22 mouse cellular contexts compared by ENCODE assay signal in genomic region chr3:34287836-34288235, GRCm38 (mm10).
DNase-seq lines count a peak whose midpoint lies in the region; ATAC-seq and TF ChIP-seq lines count a peak whose summit lies in the region.
"Had no signal": no experiment of that assay in that cellular context is flagged by ENCODE, and none has a peak within 500 bp of the region (broad histone marks: within the 10 kb centered on the region; RNA-seq: fewer than 3 reads in every experiment).

No protein-coding gene starts in this region.

- TF ChIP-seq POLR2A in thymus, adult 2 months (IDR thresholded peaks at IDR 0.05; ENCODE audit: control insufficient read depth, extremely low read depth, insufficient read depth, low read length, poor library complexity): no peak

- ATAC-seq in hindbrain, postnatal 0 days: no peak
- no peak for ATAC-seq in hindbrain, embryonic 13.5 days (ENCODE audit: low FRiP score)
- peak; percentile 58 for ATAC-seq in midbrain, embryonic 16.5 days
- ATAC-seq in midbrain, embryonic 11.5 days (ENCODE audit: low FRiP score): no peak
- ATAC-seq: liver, postnatal 0 days had no signal

- H3K4me1 ChIP-seq in hindbrain, postnatal 0 days (ENCODE audit: insufficient read depth, low read length): no peaks in the 10 kb centered on the region
- H3K4me1 ChIP-seq in hindbrain, embryonic 13.5 days (replicated peaks): no peaks in the 10 kb centered on the region
- H3K4me1 ChIP-seq in midbrain, embryonic 16.5 days (ENCODE audit: control insufficient read depth, insufficient read depth, low read length): no peaks in the 10 kb centered on the region
- H3K4me1 ChIP-seq in midbrain, embryonic 11.5 days (ENCODE audit: control insufficient read depth, insufficient read depth, low read length): no peaks in the 10 kb centered on the region
- H3K4me1 ChIP-seq in thymus, adult 2 months (replicated peaks; ENCODE audit: control insufficient read depth, insufficient read depth, low read length): no peaks in the 10 kb centered on the region
- H3K4me1 ChIP-seq: megakaryocyte, embryonic 14.5 days had no signal

- no peaks in the 10 kb centered on the region for H3K36me3 ChIP-seq in hindbrain, postnatal 0 days (ENCODE audit: insufficient read depth, low read length)
- no peaks in the 10 kb centered on the region for H3K36me3 ChIP-seq in hindbrain, embryonic 13.5 days
- no peaks in the 10 kb centered on the region for H3K36me3 ChIP-seq in midbrain, embryonic 16.5 days (ENCODE audit: control insufficient read depth, insufficient read depth, low read length)
- no peaks in the 10 kb centered on the region for H3K36me3 ChIP-seq in midbrain, embryonic 11.5 days (ENCODE audit: control insufficient read depth, insufficient read depth, low read length)
- H3K36me3 ChIP-seq in thymus, adult 2 months (ENCODE audit: control insufficient read depth, insufficient read depth, low read length): no peaks in the 10 kb centered on the region

- TF ChIP-seq CTCF in hindbrain, postnatal 0 days (IDR thresholded peaks at IDR 0.05; ENCODE audit: low read depth): peak; percentile 54
- TF ChIP-seq CTCF in thymus, adult 2 months (IDR thresholded peaks at IDR 0.05; ENCODE audit: borderline replicate concordance, control insufficient read depth, extremely low read depth, insufficient read depth, low read length, poor library complexity): no peak

- 40% methylated on average over 5 of the region's 5 CpGs for WGBS in hindbrain, postnatal 0 days
- whole genome bisulfite sequencing in hindbrain, embryonic 13.5 days: 68% methylated on average over 5 of the region's 5 CpGs
- 55% methylated on average over 5 of the region's 5 CpGs for whole genome bisulfite sequencing in midbrain, embryonic 16.5 days
- WGBS in midbrain, embryonic 11.5 days: 82% methylated on average over 5 of the region's 5 CpGs
- WGBS in thymus, adult 2 months: 81% methylated on average over 5 of the region's 5 CpGs

- peak; percentile 4 for DNase-seq in cerebellum, adult 9-10 months
- no peak for DNase-seq in cerebellum, adult 11 months
- DNase-seq in hindbrain, postnatal 0 days (ENCODE audit: low spot score): peak; percentile 54
- DNase-seq in midbrain, embryonic 11.5 days (ENCODE audit: low spot score, missing footprints): no peak
- DNase-seq in thymus, adult 2 months: no peak
- DNase-seq in thymus, postnatal 25 days: no peak
- DNase-seq: adrenal gland, adult 8-10 months; cerebellum, adult 18-20 months; gastrocnemius, adult 2 months; heart, adult 18-20 months; heart, postnatal 4 days; kidney, adult 18-20 months; kidney, postnatal 25 days; layer of hippocampus, adult 9-11 months; liver; liver, postnatal 0 days; lung, postnatal 14 days; thymus, adult 18-20 months had no signal

- H3K9ac ChIP-seq in hindbrain, postnatal 0 days (replicated peaks; ENCODE audit: low read length): no peak overlapping the region
- H3K9ac ChIP-seq in hindbrain, embryonic 13.5 days: no peak overlapping the region
- H3K9ac ChIP-seq in midbrain, embryonic 16.5 days (ENCODE audit: low read depth, low read length): no peak overlapping the region
- no peak overlapping the region for H3K9ac ChIP-seq in midbrain, embryonic 11.5 days (ENCODE audit: low read length)
- H3K9ac ChIP-seq: liver, postnatal 0 days had no signal

- no peak overlapping the region for H3K4me2 ChIP-seq in hindbrain, postnatal 0 days (ENCODE audit: low read depth, low read length)
- no peak overlapping the region for H3K4me2 ChIP-seq in hindbrain, embryonic 13.5 days
- H3K4me2 ChIP-seq in midbrain, embryonic 16.5 days (ENCODE audit: low read length): no peak overlapping the region
- H3K4me2 ChIP-seq in midbrain, embryonic 11.5 days: no peak overlapping the region

- H3K9me3 ChIP-seq in hindbrain, postnatal 0 days (ENCODE audit: low read length): no peaks in the 10 kb centered on the region
- H3K9me3 ChIP-seq in hindbrain, embryonic 13.5 days: no peaks in the 10 kb centered on the region
- H3K9me3 ChIP-seq in midbrain, embryonic 16.5 days (replicated peaks; ENCODE audit: control insufficient read depth, low read length, poor library complexity, severe bottlenecking): no peaks in the 10 kb centered on the region
- no peaks in the 10 kb centered on the region for H3K9me3 ChIP-seq in midbrain, embryonic 11.5 days (ENCODE audit: control insufficient read depth, low read length)

- H3K4me3 ChIP-seq in hindbrain, postnatal 0 days (ENCODE audit: low read length): no peak overlapping the region
- no peak overlapping the region for H3K4me3 ChIP-seq in hindbrain, embryonic 13.5 days
- H3K4me3 ChIP-seq in midbrain, embryonic 16.5 days (ENCODE audit: low read depth, low read length): no peak overlapping the region
- no peak overlapping the region for H3K4me3 ChIP-seq in midbrain, embryonic 11.5 days (ENCODE audit: low read depth, low read length)
- H3K4me3 ChIP-seq in thymus, adult 2 months (ENCODE audit: control insufficient read depth, insufficient read depth, low read length): no peak overlapping the region
- H3K4me3 ChIP-seq: gastrocnemius, adult 2 months; megakaryocyte, embryonic 14.5 days; myocyte had no signal

- H3K27ac ChIP-seq in hindbrain, postnatal 0 days: no peak overlapping the region
- H3K27ac ChIP-seq in hindbrain, embryonic 13.5 days: no peak overlapping the region
- no peak overlapping the region for H3K27ac ChIP-seq in midbrain, embryonic 16.5 days (ENCODE audit: low read length)
- H3K27ac ChIP-seq in midbrain, embryonic 11.5 days (ENCODE audit: low read depth, low read length): no peak overlapping the region
- no peak overlapping the region for H3K27ac ChIP-seq in thymus, adult 2 months (ENCODE audit: control insufficient read depth, insufficient read depth, low read length)
- H3K27ac ChIP-seq: gastrocnemius, adult 2 months had no signal

- H3K27me3 ChIP-seq in hindbrain, postnatal 0 days (ENCODE audit: insufficient read depth, low read length): no peaks in the 10 kb centered on the region
- no peaks in the 10 kb centered on the region for H3K27me3 ChIP-seq in hindbrain, embryonic 13.5 days
- H3K27me3 ChIP-seq in midbrain, embryonic 16.5 days (ENCODE audit: control insufficient read depth, insufficient read depth, low read depth, low read length): no peaks in the 10 kb centered on the region
- H3K27me3 ChIP-seq in midbrain, embryonic 11.5 days (ENCODE audit: control insufficient read depth, insufficient read depth, low read length): no peaks in the 10 kb centered on the region
- H3K27me3 ChIP-seq in thymus, adult 2 months (ENCODE audit: control insufficient read depth, insufficient read depth, low read length): no peaks in the 10 kb centered on the region
- H3K27me3 ChIP-seq: megakaryocyte, embryonic 14.5 days had no signal

Comparison
In these comparisons a context has a peak if more than half of its experiments do, and no peak if none do; other contexts are left out.
1. DNase-seq: peak in cerebellum, adult 9-10 months (single experiment) and hindbrain, postnatal 0 days (single experiment); none in cerebellum, adult 11 months (single experiment), midbrain, embryonic 11.5 days (single experiment), thymus, adult 2 months (single experiment) and thymus, postnatal 25 days (single experiment).